Mouse (Mus musculus) stomach, embryonic 14.5 days (tissue): ENCODE data around the gene Tcap. TPM values are rescaled to one million over a fixed set of nuclear protein-coding genes. Genes with fewer than 3 reads are reported as not detected.

ENCODE experiments used
- ATAC-seq: fragments of 200-750 bp; cut with Nextera tagmentation; 2 replicates; pipeline ENCODE4 v1.8.0; 2017; ENCODE audit warnings: low read depth, moderate TSS enrichment; ENCODE audit not compliant: insufficient number of reproducible peaks, insufficient read depth, low FRiP score
- H3K27ac ChIP-seq: fragments of 300-500 bp; sonication (generic); 2 replicates; pipeline ENCODE4 v1.5.1; 2014; ENCODE audit warnings: mild to moderate bottlenecking, low read length, moderate library complexity, mixed read lengths
- H3K27me3 ChIP-seq: fragments of 300-500 bp; sonication (generic); 2 replicates; pipeline ENCODE4 v1.6.1; 2014; ENCODE audit warnings: low read length, control low read depth, mixed read lengths; ENCODE audit not compliant: control insufficient read depth, insufficient read depth
- H3K36me3 ChIP-seq: fragments of 300-500 bp; sonication (generic); 2 replicates; pipeline ENCODE4 v1.6.1; 2014; ENCODE audit warnings: mild to moderate bottlenecking, control low read depth, low read length, moderate library complexity, mixed read lengths; ENCODE audit not compliant: control insufficient read depth, insufficient read depth
- H3K4me1 ChIP-seq: fragments of 300-500 bp; sonication (generic); 2 replicates; pipeline ENCODE4 v1.6.1; 2014; ENCODE audit warnings: low read length, control low read depth, mixed read lengths; ENCODE audit not compliant: control insufficient read depth, insufficient read depth
- H3K4me2 ChIP-seq: fragments of 300-500 bp; sonication (generic); replicated peaks from 2 replicates; pipeline ENCODE4 v1.6.1; 2014; ENCODE audit warnings: low read depth, low read length, control low read depth
- H3K4me3 ChIP-seq: fragments of 300-500 bp; sonication (generic); 2 replicates; pipeline ENCODE4 v1.5.1; 2014; ENCODE audit warnings: low read depth, low read length, control low read depth
- H3K9ac ChIP-seq: fragments of 300-500 bp; sonication (generic); replicated peaks from 2 replicates; pipeline ENCODE4 v1.6.1; 2014; ENCODE audit warnings: low read depth, mild to moderate bottlenecking, control low read depth, low read length, moderate library complexity, mixed read lengths
- H3K9me3 ChIP-seq: fragments of 300-500 bp; sonication (generic); 2 replicates; pipeline ENCODE4 v1.6.1; 2016; ENCODE audit warnings: low read depth, low read length, control low read depth; ENCODE audit not compliant: control insufficient read depth
- WGBS: fragments of 180-500 bp; shearing (Covaris S2); extraction: QIAGEN DNeasy Blood & Tissue Kit; methylation state at CpG from one replicate; pipeline ENCODE4 v1.1.7; 2014; 5-methylcytosine and 5-hydroxymethylcytosine counted together
- polyA plus RNA-seq: library from polyadenylated mRNA; unstranded; fragments of >200 nt; fragmentation: Nextera tagmentation; extraction: Ambion mirVana; gene quantifications from 2 replicates; pipeline ENCODE4 v1.2.1, GENCODE M21; 2014

Gene Tcap
- polyA plus RNA-seq, 1 experiment from 2014 or later, result 0.27 TPM

DNA sequence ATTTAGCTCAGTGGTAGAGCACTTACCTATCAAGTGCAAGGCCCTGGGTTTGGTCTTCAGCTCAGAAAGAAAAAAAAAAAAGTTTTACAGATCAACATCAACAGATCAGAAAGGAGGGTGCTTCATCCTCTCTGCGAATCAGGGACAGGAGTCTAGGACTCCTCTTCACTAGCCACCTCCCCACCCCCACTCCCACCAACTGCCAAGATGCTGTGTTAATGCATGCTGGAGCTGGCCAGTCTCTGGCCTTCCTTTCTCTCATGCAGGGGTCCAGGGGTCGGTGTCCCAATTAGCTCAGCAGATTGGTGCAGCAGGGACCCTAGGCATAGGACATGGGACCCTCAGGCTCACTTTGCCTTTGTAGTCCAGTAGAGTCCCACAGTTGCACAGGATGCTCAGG, 13.0 kb upstream of the Tcap start:
- WGBS, result 87% methylated on average over 2 of the region's 2 CpGs
- Histone ChIP-seq H3K9ac (no peak overlapping the region), H3K4me3 (no peak overlapping the region), H3K4me2 (no peak overlapping the region), H3K36me3 (peaks cover 12% of the 10 kb centered on the region), H3K27ac (no peak overlapping the region), H3K4me1 (0 out of 2 replicates have a peak, but pooled peaks cover 4% of the 10 kb centered on the region), H3K9me3 (no peaks in the 10 kb centered on the region), H3K27me3 (no peaks in the 10 kb centered on the region)
- no peak for ATAC-seq

GRCm38 (mm10) chr11:98371556-98372240, 11.9 kb upstream of the Tcap start:
- Histone ChIP-seq H3K27me3 (no peaks in the 10 kb centered on the region), H3K4me1 (0 out of 2 replicates have a peak, but pooled peaks cover 4% of the 10 kb centered on the region), H3K36me3 (peaks cover 19% of the 10 kb centered on the region), H3K27ac (no peak overlapping the region), H3K4me3 (no peak overlapping the region), H3K9me3 (no peaks in the 10 kb centered on the region), H3K4me2 (no peak overlapping the region), H3K9ac (no peak overlapping the region)
- peak; percentile 73; the same call in 1 of the 2 replicates for ATAC-seq
- WGBS, result 61% methylated on average over 7 of the region's 10 CpGs

DNA sequence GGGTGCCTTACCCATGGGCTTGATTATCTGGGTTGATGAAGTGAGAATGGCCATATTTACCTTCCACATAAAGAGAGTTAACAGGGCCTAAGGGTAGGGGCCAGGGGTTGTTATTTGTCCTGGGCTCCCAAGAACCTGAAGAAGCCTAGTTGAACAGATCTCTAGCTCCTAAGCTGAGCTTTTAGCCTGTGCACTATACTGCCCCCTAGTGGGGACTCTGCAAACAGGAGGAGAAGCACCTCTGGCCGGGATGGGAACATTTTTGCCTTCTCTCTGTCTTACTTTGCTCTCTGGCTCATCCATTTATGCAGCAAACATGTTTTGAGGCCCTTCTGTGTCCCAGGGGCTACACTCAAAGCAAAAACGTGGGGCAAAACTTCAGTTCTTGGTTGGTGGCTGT, 11.2 kb upstream of the Tcap start:
- peaks cover 24% of the 10 kb centered on the region for H3K36me3 ChIP-seq
- H3K9ac ChIP-seq, result no peak overlapping the region
- H3K9me3 ChIP-seq, result no peaks in the 10 kb centered on the region
- H3K27ac ChIP-seq, result no peak overlapping the region
- no peak overlapping the region for H3K4me2 ChIP-seq
- no peak overlapping the region for H3K4me3 ChIP-seq
- 11% methylated on average over 2 of the region's 2 CpGs for WGBS
- no peak for ATAC-seq
- H3K4me1 ChIP-seq, result 0 out of 2 replicates have a peak, but pooled peaks cover 4% of the 10 kb centered on the region
- H3K27me3 ChIP-seq, result no peaks in the 10 kb centered on the region

DNA sequence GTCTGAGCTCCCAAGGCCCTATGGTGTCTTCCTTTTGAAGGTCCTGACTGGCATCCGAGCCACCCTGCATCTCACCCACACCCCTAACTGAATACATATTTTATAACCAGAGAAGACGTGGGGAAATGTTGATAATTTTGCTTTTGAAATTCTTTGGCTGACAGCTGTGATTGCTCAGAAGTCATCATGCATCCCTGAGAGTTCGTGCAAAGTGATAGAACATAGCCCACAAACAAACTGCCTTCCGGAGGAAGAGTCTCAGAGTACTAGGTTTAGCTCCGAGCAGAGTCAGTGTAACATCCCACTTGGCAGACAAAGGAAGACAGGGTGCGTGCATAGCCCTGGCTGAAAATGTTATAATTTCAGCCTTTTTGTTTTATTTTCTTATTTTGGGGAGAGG, 10.4 kb upstream of the Tcap start:
- Histone ChIP-seq H3K4me3 (no peak overlapping the region), H3K27me3 (no peaks in the 10 kb centered on the region), H3K4me2 (no peak overlapping the region), H3K9ac (no peak overlapping the region), H3K36me3 (peaks cover 32% of the 10 kb centered on the region), H3K4me1 (0 out of 2 replicates have a peak, but pooled peaks cover 4% of the 10 kb centered on the region), H3K9me3 (no peaks in the 10 kb centered on the region), H3K27ac (no peak overlapping the region)
- 81% methylated on average over 6 of the region's 6 CpGs for WGBS
- ATAC-seq, result no peak

- ATAC-seq, result no peak
- H3K27ac ChIP-seq, result no peak overlapping the region
- H3K4me2 ChIP-seq, result no peak overlapping the region
- H3K9ac ChIP-seq, result no peak overlapping the region
- peaks cover 41% of the 10 kb centered on the region for H3K36me3 ChIP-seq
- 0 out of 2 replicates have a peak, but pooled peaks cover 4% of the 10 kb centered on the region for H3K4me1 ChIP-seq
- no peaks in the 10 kb centered on the region for H3K9me3 ChIP-seq
- 84% methylated on average over 8 of the region's 8 CpGs for WGBS
- no peak overlapping the region for H3K4me3 ChIP-seq
- H3K27me3 ChIP-seq, result no peaks in the 10 kb centered on the region
These were observed 9.3 kb upstream of the Tcap start for GRCm38 (mm10) chr11:98374266-98374665.

DNA sequence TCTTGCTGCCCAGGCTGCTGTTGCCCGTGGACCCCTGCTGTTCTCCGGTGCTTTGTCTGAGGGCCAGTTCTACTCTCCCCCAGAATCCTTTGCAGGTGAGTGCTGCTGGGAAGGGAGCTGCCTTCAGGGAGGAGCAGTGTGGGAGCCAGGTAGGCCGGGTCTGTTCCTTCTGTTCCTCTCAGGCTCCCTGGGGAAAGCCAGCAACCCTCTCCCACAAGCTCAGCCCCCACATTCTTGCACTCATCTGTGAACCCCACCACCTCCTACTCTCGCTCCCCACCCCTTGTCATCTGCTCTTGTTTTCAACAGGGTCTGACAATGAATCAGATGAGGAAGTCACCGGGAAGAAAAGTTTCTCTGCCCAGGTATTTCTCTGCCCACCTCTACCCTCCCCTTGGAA, 6.9 kb upstream of the Tcap start:
- Histone ChIP-seq H3K4me2 (no peak overlapping the region), H3K4me3 (no peak overlapping the region), H3K27me3 (no peaks in the 10 kb centered on the region), H3K27ac (no peak overlapping the region), H3K36me3 (peaks cover 57% of the 10 kb centered on the region), H3K9ac (no peak overlapping the region), H3K4me1 (0 out of 2 replicates have a peak, but pooled peaks cover 4% of the 10 kb centered on the region), H3K9me3 (no peaks in the 10 kb centered on the region)
- 80% methylated on average over 5 of the region's 5 CpGs for WGBS
- no peak for ATAC-seq

DNA sequence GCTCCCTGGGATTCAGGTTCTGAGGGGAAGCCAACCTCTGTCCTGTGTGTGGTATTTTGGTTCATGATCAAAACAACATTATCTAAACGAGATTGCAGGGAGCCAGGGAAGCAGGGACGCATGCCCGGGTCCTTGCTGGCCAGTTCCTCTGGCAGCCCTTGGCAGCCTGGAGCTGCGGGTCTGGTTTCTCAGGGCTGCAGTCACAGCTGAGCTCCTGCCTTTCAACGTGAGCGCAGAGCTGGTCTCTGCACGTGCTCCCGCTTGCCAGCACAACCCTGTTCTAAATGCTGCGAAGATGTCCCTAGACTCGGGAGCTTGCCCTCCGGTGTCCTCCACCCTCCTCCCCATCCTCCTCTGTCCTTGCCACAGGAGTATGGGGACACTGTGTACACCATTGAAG, 5.8 kb upstream of the Tcap start:
- no peaks in the 10 kb centered on the region for H3K9me3 ChIP-seq
- H3K9ac ChIP-seq, result no peak overlapping the region
- ATAC-seq, result no peak
- no peak overlapping the region for H3K4me3 ChIP-seq
- H3K4me2 ChIP-seq, result no peak overlapping the region
- H3K4me1 ChIP-seq, result no peaks in the 10 kb centered on the region
- no peak overlapping the region for H3K27ac ChIP-seq
- 83% methylated on average over 11 of the region's 11 CpGs for WGBS
- no peaks in the 10 kb centered on the region for H3K27me3 ChIP-seq
- H3K36me3 ChIP-seq, result peaks cover 56% of the 10 kb centered on the region

- H3K27ac ChIP-seq, result no peak overlapping the region
- no peak overlapping the region for H3K4me3 ChIP-seq
- no peaks in the 10 kb centered on the region for H3K27me3 ChIP-seq
- WGBS, result 87% methylated on average over 7 of the region's 7 CpGs
- no peaks in the 10 kb centered on the region for H3K4me1 ChIP-seq
- H3K9me3 ChIP-seq, result no peaks in the 10 kb centered on the region
- ATAC-seq, result no peak
- no peak overlapping the region for H3K9ac ChIP-seq
- H3K4me2 ChIP-seq, result no peak overlapping the region
- peaks cover 54% of the 10 kb centered on the region for H3K36me3 ChIP-seq
These were observed 4.2 kb upstream of the Tcap start for GRCm38 (mm10) chr11:98379379-98379778.

DNA sequence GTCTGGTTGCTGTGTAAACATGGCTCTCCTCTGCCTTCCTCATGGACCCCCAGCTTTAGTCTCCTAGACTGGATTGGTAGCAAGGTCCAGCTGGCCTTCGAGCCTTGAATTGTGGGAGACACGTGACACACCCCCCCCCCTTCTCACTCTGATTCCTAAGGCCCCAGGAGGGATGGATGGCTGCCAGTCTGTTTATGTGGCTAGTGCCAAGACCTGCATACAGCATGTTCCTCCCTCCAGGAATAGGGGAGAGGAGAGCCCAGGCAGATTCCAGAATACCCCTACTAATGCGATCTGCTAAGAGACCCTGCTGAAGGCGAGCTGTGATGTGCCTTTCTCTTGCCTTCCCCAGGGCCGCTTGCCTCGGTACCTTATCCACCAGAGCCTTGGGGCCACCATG, 3.5 kb upstream of the Tcap start:
- ATAC-seq, result no peak; the same call in 1 of the 2 replicates
- Histone ChIP-seq H3K27me3 (no peaks in the 10 kb centered on the region), H3K4me1 (no peaks in the 10 kb centered on the region), H3K9me3 (no peaks in the 10 kb centered on the region), H3K4me2 (no peak overlapping the region), H3K27ac (no peak overlapping the region), H3K4me3 (no peak overlapping the region), H3K9ac (no peak overlapping the region), H3K36me3 (peaks cover 50% of the 10 kb centered on the region)
- 79% methylated on average over 6 of the region's 6 CpGs for WGBS
